Mouse (Mus musculus) layer of hippocampus, postnatal 10 days (tissue): Measurements from ENCODE around the gene Calcb. TPM values are rescaled to one million over a fixed set of nuclear protein-coding genes. Genes with fewer than 3 reads are reported as not detected.

Experiments
- DNase-seq, 2 experiments: peaks; one replicate each; pipeline ENCODE4 v3.0.0; 2021; ENCODE audit warnings: low spot score in 2 of 2
- total RNA-seq, 2 experiments: library from RNA; stranded (reverse); gene quantifications; 2 replicates each; pipeline ENCODE4 v1.2.3; 2021

Calcb gene
- total RNA-seq, 2 experiments from 2014 or later, result 0.38 TPM; not detected in 1

DNA sequence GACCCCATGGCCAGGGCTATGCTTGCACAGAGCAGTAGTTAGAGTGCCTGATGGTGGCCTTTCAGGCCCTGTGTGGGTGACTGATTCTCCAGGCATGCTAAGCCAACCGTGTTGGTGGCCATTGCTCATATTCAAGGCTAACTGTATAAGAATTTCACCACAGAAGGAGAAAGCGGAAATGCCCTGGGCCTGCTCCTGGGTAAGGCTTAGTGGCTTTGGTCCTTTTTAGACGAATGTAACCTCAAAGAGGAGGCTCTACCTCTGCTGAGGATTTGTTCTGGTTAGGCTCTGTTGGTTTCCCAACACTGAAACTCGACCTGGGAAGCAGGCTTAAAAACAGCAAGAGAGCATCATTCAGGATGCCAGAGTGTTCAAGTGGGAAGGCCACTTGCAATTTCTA is 29.8 kb downstream of the Calcb start:
- DNase-seq, result no peak

- DNase-seq, result no peak
Observed at GRCm38 (mm10) chr7:114753471-114753870, 35.0 kb downstream of the Calcb start.

DNA sequence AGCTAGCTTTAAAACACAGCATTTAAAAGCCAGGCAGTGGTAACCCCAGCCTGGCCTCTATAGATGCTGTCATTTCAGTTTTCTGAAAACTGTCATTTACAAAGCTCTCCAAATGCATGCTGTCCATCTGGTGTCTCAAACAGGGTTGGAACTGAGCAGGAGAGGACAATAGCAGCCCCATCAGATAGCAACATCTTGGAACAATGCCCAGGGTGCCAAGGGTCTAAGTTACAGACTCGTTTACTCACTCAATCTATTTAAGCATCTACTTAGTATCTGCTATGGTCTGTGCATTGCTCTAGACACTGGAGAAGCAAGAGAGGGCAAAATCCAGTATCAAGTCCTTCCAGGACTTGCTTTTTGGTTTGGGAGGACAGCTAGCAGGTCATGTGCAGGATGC is 35.8 kb downstream of the Calcb start:
- DNase-seq, result no peak

DNA sequence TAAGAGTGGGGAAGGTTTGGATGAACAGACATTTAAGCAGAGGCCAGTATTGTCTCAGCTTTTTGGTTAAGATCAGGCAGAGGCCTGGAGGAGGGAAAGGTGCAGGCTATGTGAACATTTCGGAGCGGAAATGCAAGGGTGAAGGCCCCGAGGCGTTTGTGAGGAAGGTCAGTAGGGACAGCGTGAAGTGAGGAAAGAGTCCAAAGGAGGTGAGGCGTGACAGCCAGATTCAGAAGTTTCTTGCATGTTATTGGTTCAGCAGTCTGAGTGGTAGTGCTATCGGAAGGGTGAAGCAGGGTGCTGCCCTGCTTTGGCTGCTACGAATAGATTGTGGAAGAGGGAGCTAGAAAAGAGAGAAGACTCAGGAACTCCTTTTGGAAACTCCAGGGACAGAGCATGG is 36.2 kb downstream of the Calcb start:
- DNase-seq, result no peak

GRCm38 (mm10) chr7:114762660-114763059 is 44.2 kb downstream of the Calcb start:
- DNase-seq, result no peak

DNA sequence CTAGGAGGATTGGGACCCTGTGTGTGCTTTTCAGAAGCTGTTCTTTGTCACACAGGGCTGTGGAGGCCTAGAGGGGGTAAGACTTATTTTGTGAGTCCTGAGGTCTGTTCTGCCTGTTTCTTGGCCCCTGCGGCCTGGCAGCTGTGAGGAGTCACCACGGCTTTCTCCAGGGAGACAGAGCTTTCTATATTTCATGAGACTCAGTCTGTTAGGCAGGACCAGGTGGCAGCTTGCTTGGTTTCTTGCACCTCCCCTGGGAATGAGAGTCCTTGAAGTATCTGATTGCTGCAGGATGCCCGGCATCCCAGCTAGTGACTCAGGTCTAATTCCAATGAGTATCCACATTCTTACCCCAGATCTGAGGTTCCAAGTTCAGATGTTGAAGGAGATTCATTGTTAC is 46.8 kb downstream of the Calcb start:
- no peak for DNase-seq

DNA sequence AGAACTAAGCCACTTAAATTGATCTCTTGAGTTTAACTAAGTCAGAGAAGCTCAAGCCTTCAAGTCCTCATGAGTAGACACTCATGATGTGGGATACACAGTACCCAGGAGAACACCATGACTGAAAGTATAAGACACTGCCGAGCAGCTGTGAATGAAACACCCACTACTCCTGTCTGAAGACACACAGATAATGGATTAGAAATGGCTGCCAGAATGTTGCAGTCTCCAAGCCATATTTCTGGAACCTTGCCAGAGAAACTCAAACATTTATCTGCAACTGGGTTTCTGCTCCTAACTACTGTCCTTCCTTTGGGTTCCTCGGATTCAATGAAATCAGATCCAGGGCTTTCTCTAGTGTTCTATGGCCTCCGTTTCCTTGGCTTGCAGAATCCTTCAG is 48.1 kb downstream of the Calcb start:
- DNase-seq, result no peak

DNA sequence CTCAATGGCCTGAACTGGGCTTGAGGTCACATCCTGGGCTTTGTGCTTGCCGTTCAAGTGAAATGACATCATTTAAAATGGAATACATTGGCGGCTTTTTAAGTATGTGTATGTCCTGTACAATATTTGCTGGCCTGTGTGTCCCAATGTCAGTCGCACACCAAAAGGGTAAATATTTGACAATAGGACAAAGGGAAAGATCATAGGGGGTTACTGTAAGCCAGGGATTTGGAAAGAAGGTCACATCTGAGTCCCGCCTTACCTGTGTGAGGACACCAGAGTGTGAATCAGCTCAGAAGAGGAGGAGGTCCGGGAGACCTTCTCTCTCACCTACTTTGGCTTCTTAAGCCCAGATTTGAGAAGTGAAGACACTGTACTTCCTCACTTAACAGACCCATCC is 50.1 kb downstream of the Calcb start:
- no peak for DNase-seq

DNA sequence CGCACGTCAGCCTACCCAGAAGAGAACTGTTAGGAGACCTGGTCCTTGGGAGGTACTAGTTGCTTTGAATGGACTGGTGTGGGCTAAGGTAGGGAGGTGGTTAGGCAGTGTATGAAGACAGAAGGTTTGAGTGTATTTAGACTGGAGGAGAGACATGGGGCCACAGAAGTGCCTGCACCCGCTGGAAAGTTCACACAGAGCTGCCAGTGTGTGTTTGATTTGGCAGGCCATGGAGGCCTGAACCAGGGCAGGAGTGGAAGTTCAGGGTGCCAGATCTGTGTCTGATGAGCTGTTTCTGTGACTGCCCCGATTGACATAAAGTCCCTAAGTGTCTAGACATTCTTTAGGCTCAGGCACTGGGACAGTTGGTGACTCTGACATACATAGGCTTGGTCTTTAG is 50.6 kb downstream of the Calcb start:
- DNase-seq, result no peak

DNA sequence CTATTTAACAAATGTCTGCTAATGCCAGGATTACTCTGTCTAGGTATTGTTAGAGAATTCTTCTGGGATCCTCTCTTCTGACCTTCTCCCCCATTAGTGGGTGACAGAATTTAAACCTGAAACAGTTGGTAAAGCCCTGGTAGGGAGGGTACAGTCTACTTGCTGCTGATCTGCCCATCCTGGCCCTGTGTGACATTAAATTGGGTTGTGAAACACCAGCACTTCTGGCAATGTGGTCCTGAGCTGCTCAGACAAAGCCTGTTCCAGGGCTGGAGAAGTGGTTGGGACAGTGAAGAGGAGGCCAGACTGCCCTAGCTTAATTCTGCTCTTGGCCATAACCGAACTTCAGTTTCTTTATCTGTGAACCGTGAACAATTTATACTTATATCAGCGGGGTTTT is 52.1 kb downstream of the Calcb start:
- DNase-seq, result no peak

DNA sequence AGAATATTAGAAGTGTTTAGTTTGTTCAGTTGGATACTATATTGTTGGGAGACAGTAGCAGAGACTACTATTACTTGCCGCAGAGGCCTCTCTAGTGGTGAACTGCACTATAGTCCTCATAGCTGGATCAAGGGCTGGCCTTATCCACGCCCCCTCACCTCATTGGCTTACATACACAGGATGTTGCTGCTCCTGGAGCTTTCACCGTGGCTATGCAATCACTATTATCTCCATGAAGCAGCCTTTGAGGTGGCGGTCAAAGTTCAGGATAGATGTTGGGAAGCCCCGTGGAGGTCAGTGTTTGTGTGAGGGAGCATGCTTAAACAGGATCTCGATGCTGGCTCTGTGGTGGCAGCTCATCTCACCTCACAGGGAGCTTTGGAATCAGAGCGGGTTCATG is 53.4 kb downstream of the Calcb start:
- DNase-seq, result no peak

Other genes starting within 250 kb of the Calcb start
- gene Cyp2r1, start 155.7 kb upstream of the Calcb start, total RNA-seq, result 1 to 10 TPM; 1.2 to 1.6 TPM
- gene Calca, start 82.3 kb upstream of the Calcb start, total RNA-seq, result 1 to 10 TPM; 1.7 to 2.5 TPM
- 1 to 10 TPM; 1.8 to 2.0 TPM for gene Insc, start 25.1 kb downstream of the Calcb start, total RNA-seq